Mouse (Mus musculus) T-helper 17 cell (primary cell): ENCODE measurements at regions not wholly inside any gene's neighbourhood (a gene's known extent, or its start where the extent isn't known, plus 50 kb on each side); places are given as distances from the start of the nearest gene placed in this dataset.

Source experiments
- in situ Hi-C, 2 experiments: fragments of 300-600 bp; cut with MboI, MseI; formaldehyde crosslinking; loops; 1 replicate in 1 of 2; 2 replicates in 1 of 2; pipeline ENCODE4 v1.15.1; 2025; ENCODE audit warnings: high pct_unique_total_duplicates in 2 of 2

GRCm38 (mm10) chr15:14253602-14254301 is 1080.3 kb upstream of the Cdh6 start:
- in situ Hi-C loops, result no loop called here

GRCm38 (mm10) chr15:14251773-14252172 is 1078.3 kb upstream of the Cdh6 start:
- in situ Hi-C loops, result no loop called here

GRCm38 (mm10) chr15:14215236-14215635 is 1041.8 kb upstream of the Cdh6 start:
- in situ Hi-C loops, result no loop called here

GRCm38 (mm10) chr15:14214726-14215125 is 1041.3 kb upstream of the Cdh6 start:
- in situ Hi-C loops, result no loop called here

GRCm38 (mm10) chr15:14177523-14177922 is 1004.0 kb upstream of the Cdh6 start:
- in situ Hi-C loops, result no loop called here

GRCm38 (mm10) chr15:14137402-14137801 is 963.9 kb upstream of the Cdh6 start:
- in situ Hi-C loops, result no loop called here

GRCm38 (mm10) chr15:14123829-14124228 is 950.4 kb upstream of the Cdh6 start:
- in situ Hi-C loops, result no loop called here

- in situ Hi-C loops, result loop anchor here in 1 of 2 experiments (10.0 kb wide), 1 partner anchor 1036 kb away; no protein-coding TSS in a partner anchor
These were observed 944.8 kb upstream of the Cdh6 start for GRCm38 (mm10) chr15:14118321-14118720.

GRCm38 (mm10) chr15:14101757-14102156 is 928.3 kb upstream of the Cdh6 start:
- in situ Hi-C loops, result no loop called here

GRCm38 (mm10) chr15:14051872-14052271 is 878.4 kb upstream of the Cdh6 start:
- in situ Hi-C loops, result no loop called here
